Mouse (Mus musculus): ENCODE data around the gene Rpl31. TPM values are rescaled to one million over a fixed set of nuclear protein-coding genes. Genes with fewer than 3 reads are reported as not detected.

The Rpl31 gene
- polyA plus RNA-seq, 1 experiment from 2014 or later = 434 TPM

DNA sequence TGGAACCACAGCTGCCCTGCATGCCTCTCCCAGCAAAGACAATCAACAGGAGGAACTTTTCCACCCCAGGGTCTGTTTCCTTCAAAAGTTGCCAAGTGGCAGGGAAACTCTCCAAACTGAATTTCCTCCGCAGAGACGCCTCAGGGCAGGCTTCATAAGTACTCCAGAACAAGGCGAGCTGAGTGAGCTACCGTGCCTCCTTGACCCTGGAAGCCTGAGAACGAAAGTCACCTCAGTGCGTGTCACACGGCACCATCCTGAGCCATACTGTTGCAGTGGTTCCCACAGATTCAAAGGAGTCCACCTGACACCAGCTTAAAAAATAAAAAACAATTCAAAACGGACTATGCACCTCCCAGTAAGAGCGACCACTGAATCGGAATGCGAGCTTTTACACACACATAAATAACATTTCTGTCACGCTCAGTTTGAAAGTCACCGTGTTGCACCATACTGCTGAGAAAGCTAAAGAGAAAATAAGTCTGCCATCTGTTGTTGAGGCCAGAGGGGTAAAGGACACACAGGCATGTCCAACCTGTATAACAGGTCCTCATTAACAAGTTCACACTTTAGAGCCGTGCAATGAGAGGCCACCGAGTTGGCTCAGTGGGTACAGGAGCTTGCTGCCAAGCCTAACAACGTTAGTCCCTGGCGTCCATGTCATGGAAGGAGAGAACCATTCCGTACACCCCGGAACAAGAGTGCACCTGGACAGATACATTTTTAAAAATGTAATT lies 42.6 kb downstream of the Rpl31 start:
- Histone ChIP-seq H3K4me1 (replicated peaks; ENCODE audit: control insufficient read depth, insufficient read depth, low read length) (no peaks in the 10 kb centered on the region), H3K4me2 (replicated peaks; ENCODE audit: low read depth) (no peak overlapping the region), H3K4me3 (ENCODE audit: low read depth, low read length) (no peak overlapping the region), H3K36me3 (ENCODE audit: control insufficient read depth, insufficient read depth) (0 out of 2 replicates have a peak, but pooled peaks cover under 1% of the 10 kb centered on the region), H3K9ac (ENCODE audit: low read depth, low read length) (no peak overlapping the region), H3K9me3 (ENCODE audit: control insufficient read depth) (no peaks in the 10 kb centered on the region), H3K27ac (ENCODE audit: low read depth, low read length) (no peak overlapping the region), H3K27me3 (replicated peaks; ENCODE audit: control insufficient read depth, insufficient read depth, low read length) (no peaks in the 10 kb centered on the region)
- ATAC-seq = peak; percentile 74
- WGBS = 68% methylated on average over 19 of the region's 19 CpGs
- TF ChIP-seq CTCF (IDR thresholded peaks at IDR 0.05; ENCODE audit: low read depth) = no peak

DNA sequence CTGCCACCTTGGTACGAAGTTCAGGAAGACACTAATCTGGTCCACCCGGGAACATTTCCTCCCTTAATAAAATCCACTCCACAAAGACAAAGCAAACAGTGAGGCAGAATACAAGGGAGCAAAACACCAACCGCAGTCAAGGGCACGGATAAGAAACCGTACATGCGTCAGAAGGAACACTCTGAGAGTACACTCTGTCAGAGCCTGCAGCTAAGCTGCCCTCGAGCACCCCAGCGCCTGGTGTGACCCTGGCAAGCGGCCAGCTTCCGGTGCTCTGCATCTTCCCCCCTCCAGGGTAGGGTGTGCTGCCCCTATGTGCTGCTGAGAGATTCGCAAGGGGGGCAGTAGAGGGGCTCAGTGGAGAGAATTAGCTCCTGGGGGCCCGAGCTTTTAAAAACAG lies 50.2 kb downstream of the Rpl31 start:
- WGBS = 22% methylated on average over 12 of the region's 12 CpGs
- peak; percentile 47 for ATAC-seq

GRCm38 (mm10) chr1:39418852-39419251 lies 51.2 kb downstream of the Rpl31 start:
- WGBS = 73% methylated on average over 9 of the region's 9 CpGs
- TF ChIP-seq CTCF (IDR thresholded peaks at IDR 0.05; ENCODE audit: low read depth) = no peak
- Histone ChIP-seq H3K27me3 (replicated peaks; ENCODE audit: control insufficient read depth, insufficient read depth, low read length) (no peaks in the 10 kb centered on the region), H3K4me1 (replicated peaks; ENCODE audit: control insufficient read depth, insufficient read depth, low read length) (no peaks in the 10 kb centered on the region), H3K27ac (ENCODE audit: low read depth, low read length) (no peak overlapping the region), H3K36me3 (ENCODE audit: control insufficient read depth, insufficient read depth) (no peaks in the 10 kb centered on the region), H3K4me3 (ENCODE audit: low read depth, low read length) (no peak overlapping the region), H3K9ac (ENCODE audit: low read depth, low read length) (no peak overlapping the region), H3K4me2 (replicated peaks; ENCODE audit: low read depth) (no peak overlapping the region), H3K9me3 (ENCODE audit: control insufficient read depth) (no peaks in the 10 kb centered on the region)
- ATAC-seq = no peak

More for the DNA sequence above, 50.2 kb downstream of the Rpl31 start:
- H3K4me2 ChIP-seq (replicated peaks; ENCODE audit: low read depth) = no peak overlapping the region
- H3K4me1 ChIP-seq (replicated peaks; ENCODE audit: control insufficient read depth, insufficient read depth, low read length) = no peaks in the 10 kb centered on the region
- no peaks in the 10 kb centered on the region for H3K36me3 ChIP-seq (ENCODE audit: control insufficient read depth, insufficient read depth)
- H3K4me3 ChIP-seq (ENCODE audit: low read depth, low read length) = no peak overlapping the region
- H3K27ac ChIP-seq (ENCODE audit: low read depth, low read length) = no peak overlapping the region
- H3K9me3 ChIP-seq (ENCODE audit: control insufficient read depth) = no peaks in the 10 kb centered on the region
- no peak overlapping the region for H3K9ac ChIP-seq (ENCODE audit: low read depth, low read length)
- H3K27me3 ChIP-seq (replicated peaks; ENCODE audit: control insufficient read depth, insufficient read depth, low read length) = no peaks in the 10 kb centered on the region
- TF ChIP-seq CTCF (IDR thresholded peaks at IDR 0.05; ENCODE audit: low read depth) = no peak

GRCm38 (mm10) chr1:39420987-39421386 lies 53.3 kb downstream of the Rpl31 start:
- no peaks in the 10 kb centered on the region for H3K9me3 ChIP-seq (ENCODE audit: control insufficient read depth)
- H3K4me1 ChIP-seq (replicated peaks; ENCODE audit: control insufficient read depth, insufficient read depth, low read length) = no peaks in the 10 kb centered on the region
- WGBS = 92% methylated on average over 6 of the region's 6 CpGs
- H3K36me3 ChIP-seq (ENCODE audit: control insufficient read depth, insufficient read depth) = no peaks in the 10 kb centered on the region
- TF ChIP-seq CTCF (IDR thresholded peaks at IDR 0.05; ENCODE audit: low read depth) = no peak
- no peak overlapping the region for H3K4me3 ChIP-seq (ENCODE audit: low read depth, low read length)
- H3K4me2 ChIP-seq (replicated peaks; ENCODE audit: low read depth) = no peak overlapping the region
- no peaks in the 10 kb centered on the region for H3K27me3 ChIP-seq (replicated peaks; ENCODE audit: control insufficient read depth, insufficient read depth, low read length)
- no peak for ATAC-seq
- no peak overlapping the region for H3K9ac ChIP-seq (ENCODE audit: low read depth, low read length)
- H3K27ac ChIP-seq (ENCODE audit: low read depth, low read length) = no peak overlapping the region

Other genes starting within 250 kb of the Rpl31 start
- gene Npas2, start 174.1 kb upstream of the Rpl31 start, polyA plus RNA-seq (2015; fragmentation: Nextera tagmentation; extraction: Ambion mirVana) = 4.1 and 4.3 TPM in 2 replicates
- 4.2 and 4.7 TPM in 2 replicates for gene Tbc1d8, start 110.9 kb downstream of the Rpl31 start, polyA plus RNA-seq (2015; fragmentation: Nextera tagmentation; extraction: Ambion mirVana)
- 13.5 and 14.7 TPM in 2 replicates for gene Cnot11, start 167.2 kb downstream of the Rpl31 start, polyA plus RNA-seq (2015; fragmentation: Nextera tagmentation; extraction: Ambion mirVana)
- gene Rnf149, start 209.6 kb downstream of the Rpl31 start, polyA plus RNA-seq (2015; fragmentation: Nextera tagmentation; extraction: Ambion mirVana) = 16.9 and 20.4 TPM in 2 replicates